Mouse (Mus musculus) bone marrow macrophage, adult 2 months (primary cell): Measurements from ENCODE around the gene Hc.

Source experiments
- CTCF ChIP-seq: IDR thresholded peaks from 2 replicates; pipeline ENCODE4 v1.5.1; 2012; ENCODE audit warnings: low read depth, mild to moderate bottlenecking, low read length, moderate library complexity
- POLR2A ChIP-seq: IDR thresholded peaks from 2 replicates; pipeline ENCODE4 v1.6.1; 2012; ENCODE audit warnings: mild to moderate bottlenecking, low read depth, low read length, borderline replicate concordance

GRCm38 (mm10) chr2:34953547-34954116 is 107.6 kb downstream of the Hc start:
- TF ChIP-seq CTCF: no peak
- TF ChIP-seq POLR2A: no peak
